Mouse (Mus musculus) CH12.LX (cell line): ENCODE results near the gene Phf21a.

Source experiments
- POLR2A ChIP-seq: IDR thresholded peaks from 2 replicates; pipeline ENCODE4 v1.6.1; 2011; ENCODE audit warnings: low read depth, mild to moderate bottlenecking, improper control_type of control experiment, low read length
- POLR2AphosphoS2 ChIP-seq: IDR thresholded peaks from 2 replicates; pipeline ENCODE4 v1.6.1; 2011; ENCODE audit warnings: low read depth, low read length, improper control_type of control experiment

DNA sequence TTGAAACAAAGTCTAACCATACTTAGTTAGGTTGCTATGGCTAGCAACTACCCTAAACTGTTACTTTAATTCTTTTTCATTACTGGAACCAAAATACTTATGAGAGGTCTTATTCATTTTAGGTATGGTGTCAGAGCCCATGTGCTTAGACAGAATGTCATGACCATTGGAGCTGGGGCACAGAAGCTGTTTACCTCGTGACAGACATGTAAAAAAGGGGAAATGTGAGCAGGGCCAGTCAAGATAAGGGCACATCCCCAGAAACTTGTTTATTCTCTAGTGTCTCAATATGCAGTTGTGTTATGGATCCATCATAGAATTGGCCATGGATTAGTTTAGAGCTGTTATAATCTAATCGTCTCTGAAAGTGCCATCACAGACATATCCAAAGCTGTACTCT is 157.6 kb downstream of the Phf21a start:
- TF ChIP-seq POLR2A: no peak
- TF ChIP-seq POLR2AphosphoS2: no peak
